Mouse (Mus musculus) layer of hippocampus, postnatal 25 days (tissue): Measurements from ENCODE around the gene Defa2. TPM values are rescaled to one million over a fixed set of nuclear protein-coding genes. Genes with fewer than 3 reads are reported as not detected.
"Not testable (repeated sequence)": the region's sequence is repeated elsewhere in the genome, so short reads cannot be mapped to it uniquely, and the experiment has no call there.

ENCODE experiments used
- DNase-seq, 2 experiments: peaks; one replicate each; pipeline ENCODE4 v3.0.0; 2022; ENCODE audit warnings: mixed read lengths in 2 of 2, low spot score in 1 of 2; ENCODE audit errors: extremely low spot score in 1 of 2
- total RNA-seq, 2 experiments: library from RNA; stranded (reverse); gene quantifications; 2 replicates each; pipeline ENCODE4 v1.2.3; 2021

Defa2 gene
- total RNA-seq = not detected

DNA sequence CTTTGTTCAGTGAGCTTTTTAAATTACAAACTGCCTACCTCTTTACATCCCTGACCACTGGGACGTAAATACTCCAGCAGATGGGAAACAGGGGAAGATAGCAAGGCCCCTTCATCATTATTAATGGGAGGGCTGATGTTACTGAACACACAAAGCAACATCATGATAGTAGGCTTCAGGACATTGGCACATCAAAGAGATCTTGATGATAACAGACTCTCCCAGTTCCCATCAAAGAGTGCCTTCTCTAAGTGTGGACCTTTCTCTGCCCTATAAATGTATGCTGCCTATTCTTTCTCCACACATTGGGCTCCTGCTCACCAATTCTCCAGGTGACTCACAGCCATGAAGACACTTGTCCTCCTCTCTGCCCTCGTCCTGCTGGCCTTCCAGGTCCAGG is at the start of gene Defa2:
Defa2 (plus strand) TSS at position 301 of the 400 bp plus-strand sequence.
- DNase-seq = not testable (repeated sequence)

DNA sequence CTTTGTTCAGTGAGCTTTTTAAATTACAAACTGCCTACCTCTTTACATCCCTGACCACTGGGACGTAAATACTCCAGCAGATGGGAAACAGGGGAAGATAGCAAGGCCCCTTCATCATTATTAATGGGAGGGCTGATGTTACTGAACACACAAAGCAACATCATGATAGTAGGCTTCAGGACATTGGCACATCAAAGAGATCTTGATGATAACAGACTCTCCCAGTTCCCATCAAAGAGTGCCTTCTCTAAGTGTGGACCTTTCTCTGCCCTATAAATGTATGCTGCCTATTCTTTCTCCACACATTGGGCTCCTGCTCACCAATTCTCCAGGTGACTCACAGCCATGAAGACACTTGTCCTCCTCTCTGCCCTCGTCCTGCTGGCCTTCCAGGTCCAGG is 13.2 kb downstream of the Defa2 start, which contains the start of gene Defa33:
Defa33 (plus strand) TSS at position 301 of the 400 bp plus-strand sequence.
- not testable (repeated sequence) for DNase-seq

GRCm38 (mm10) chr8:21427111-21427510 is 48.8 kb downstream of the Defa2 start, which contains the start of gene Defa36:
Defa36 (plus strand) TSS chr8:21427411.
- not testable (repeated sequence) for DNase-seq

Other genes with a start within 250 kb of the Defa2 start
- not detected for gene Defa30, start 243.9 kb upstream of the Defa2 start, total RNA-seq
- not detected for gene Defa22, start 216.2 kb upstream of the Defa2 start, total RNA-seq
- gene Defa31, start 186.9 kb upstream of the Defa2 start, total RNA-seq = not detected
- not detected for gene Gm15293, start 177.0 kb upstream of the Defa2 start, total RNA-seq
- not detected for gene Gm15292, start 128.8 kb upstream of the Defa2 start, total RNA-seq
- not detected for gene Defa27, start 63.0 kb upstream of the Defa2 start, total RNA-seq
- gene Defa29, start 51.5 kb upstream of the Defa2 start, total RNA-seq = not detected
- not detected for gene Defa33, start 13.3 kb downstream of the Defa2 start, total RNA-seq
- not detected for gene Defa36, start 48.9 kb downstream of the Defa2 start, total RNA-seq
- not detected for gene Gm7849, start 78.0 kb downstream of the Defa2 start, total RNA-seq
- not detected for gene Defa20, start 130.7 kb downstream of the Defa2 start, total RNA-seq
- not detected for gene Defa32, start 150.5 kb downstream of the Defa2 start, total RNA-seq
- gene Defa37, start 186.9 kb downstream of the Defa2 start, total RNA-seq = not detected
- gene Defa28, start 204.5 kb downstream of the Defa2 start, total RNA-seq = not detected
- not detected for gene Gm7861, start 216.0 kb downstream of the Defa2 start, total RNA-seq
- gene Defa26, start 239.7 kb downstream of the Defa2 start, total RNA-seq = not detected